Mouse (Mus musculus): Measurements from ENCODE around the gene Ddx42.

- 0 out of 2 replicates have a peak, but pooled peaks have one; percentile 9 for TF ChIP-seq CTCF (conservative IDR thresholded peaks at IDR 0.05; ENCODE audit: insufficient read depth, insufficient read length, low read depth, low read length)
- peak; percentile 73 for TF ChIP-seq POLR2A (IDR thresholded peaks at IDR 0.05; ENCODE audit: low read depth, low read length)
Measured at GRCm38 (mm10) chr11:106255685-106256451, 39.1 kb downstream of the Ddx42 start, which contains the start of the genes Ftsj3 and Psmc5.
